Mouse (Mus musculus) embryonic facial prominence, embryonic 14.5 days (tissue): ENCODE results near the gene Tbx4. TPM values are rescaled to one million over a fixed set of nuclear protein-coding genes. Genes with fewer than 3 reads are reported as not detected.

ENCODE experiments used
- ATAC-seq: fragments of 200-750 bp; cut with Nextera tagmentation; 2 replicates; pipeline ENCODE4 v1.8.0; 2017; ENCODE audit warnings: low read depth, moderate number of reproducible peaks, moderate TSS enrichment
- DNase-seq: peaks from one replicate; pipeline ENCODE4 v3.0.0-alpha.2; 2015; ENCODE audit warnings: low spot score
- H3K27ac ChIP-seq: fragments of 300-500 bp; sonication (generic); replicated peaks from 2 replicates; pipeline ENCODE4 v1.5.1; 2014; ENCODE audit warnings: low read depth, mild to moderate bottlenecking, low read length, moderate library complexity
- H3K27me3 ChIP-seq: fragments of 300-500 bp; sonication (generic); replicated peaks from 2 replicates; pipeline ENCODE4 v1.6.1; 2014; ENCODE audit warnings: low read length; ENCODE audit not compliant: control insufficient read depth, insufficient read depth
- H3K36me3 ChIP-seq: fragments of 300-500 bp; sonication (generic); 2 replicates; pipeline ENCODE4 v1.6.1; 2014; ENCODE audit warnings: low read length, mixed read lengths; ENCODE audit not compliant: control insufficient read depth, insufficient read depth
- H3K4me1 ChIP-seq: fragments of 300-500 bp; sonication (generic); 2 replicates; pipeline ENCODE4 v1.6.1; 2014; ENCODE audit warnings: antibody characterized with exemption, low read length; ENCODE audit not compliant: control insufficient read depth, insufficient read depth
- H3K4me2 ChIP-seq: fragments of 300-500 bp; sonication (generic); 2 replicates; pipeline ENCODE4 v1.6.1; 2014; ENCODE audit warnings: low read depth, mild to moderate bottlenecking, low read length, moderate library complexity, mixed read lengths
- H3K4me3 ChIP-seq: fragments of 300-500 bp; sonication (generic); 2 replicates; pipeline ENCODE4 v1.5.1; 2014; ENCODE audit warnings: low read depth, mild to moderate bottlenecking, low read length
- H3K9ac ChIP-seq: fragments of 300-500 bp; sonication (generic); 2 replicates; pipeline ENCODE4 v1.6.1; 2014; ENCODE audit warnings: low read depth, mild to moderate bottlenecking, low read length, moderate library complexity, mixed read lengths
- H3K9me3 ChIP-seq: fragments of 300-500 bp; sonication (generic); 2 replicates; pipeline ENCODE4 v1.6.1; 2016; ENCODE audit warnings: low read length; ENCODE audit not compliant: control insufficient read depth
- WGBS: fragments of 180-500 bp; shearing (Covaris S2); extraction: QIAGEN DNeasy Blood & Tissue Kit; methylation state at CpG from one replicate; pipeline ENCODE4 v1.1.7; 2014; 5-methylcytosine and 5-hydroxymethylcytosine counted together
- polyA plus RNA-seq: library from polyadenylated mRNA; unstranded; fragments of >200 nt; fragmentation: Nextera tagmentation; extraction: Ambion mirVana; gene quantifications from 2 replicates; pipeline ENCODE4 v1.2.1, GENCODE M21; 2014

Tbx4 gene
- polyA plus RNA-seq, 1 experiment from 2014 or later, result 0.85 TPM

DNA sequence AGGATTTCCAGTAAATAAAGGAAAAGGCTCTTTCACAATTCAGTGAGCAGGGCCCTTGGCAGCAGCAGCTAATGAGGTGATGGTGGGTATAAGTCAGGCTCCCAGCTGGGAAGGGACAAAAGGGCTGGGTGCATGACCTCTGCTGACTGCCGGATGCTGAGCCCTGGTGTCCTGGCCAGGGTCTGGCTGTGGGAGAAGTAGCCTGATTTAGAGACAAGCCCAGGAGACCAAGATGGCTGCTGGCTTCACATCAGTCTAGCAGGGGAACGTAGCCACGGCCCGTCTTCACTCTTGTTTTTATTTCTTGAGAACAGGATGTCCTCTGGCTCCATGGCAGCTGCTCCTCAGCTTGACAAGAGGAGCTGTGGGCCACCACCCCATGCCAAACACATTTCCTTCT is 39.7 kb upstream of the Tbx4 start:
- Histone ChIP-seq H3K9me3 (no peaks in the 10 kb centered on the region), H3K4me2 (no peak overlapping the region), H3K36me3 (no peaks in the 10 kb centered on the region), H3K9ac (no peak overlapping the region), H3K27ac (no peak overlapping the region), H3K4me3 (no peak overlapping the region), H3K4me1 (0 out of 2 replicates have a peak, but pooled peaks cover 5% of the 10 kb centered on the region), H3K27me3 (peaks cover 4% of the 10 kb centered on the region; the same call in 1 of the 2 replicates)
- ATAC-seq, result no peak
- WGBS, result 70% methylated on average over 3 of the region's 4 CpGs
- no peak for DNase-seq

DNA sequence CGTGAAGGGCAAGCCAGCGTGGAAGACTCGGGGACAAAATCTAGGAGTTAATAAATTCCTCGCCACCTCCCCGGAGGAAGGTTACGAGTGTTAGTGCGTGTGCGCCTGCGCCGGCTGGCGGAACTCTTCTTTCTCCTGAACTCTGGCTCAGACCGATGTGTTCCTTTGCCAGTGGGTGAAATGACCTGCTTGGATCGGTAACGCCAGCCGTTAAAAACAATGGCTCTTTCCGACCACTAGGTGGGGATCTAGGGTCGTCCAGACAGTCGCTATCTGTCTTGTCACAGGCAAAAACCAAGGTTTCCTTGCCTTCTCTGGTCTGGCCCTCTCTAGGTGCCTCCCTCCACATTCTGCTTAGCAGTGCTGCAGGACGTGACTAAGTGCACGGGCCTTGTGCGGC is 37.2 kb upstream of the Tbx4 start:
- 0 out of 2 replicates have a peak, but pooled peaks cover 2% of the 10 kb centered on the region for H3K4me1 ChIP-seq
- DNase-seq (peak; percentile 93), ATAC-seq (peak; percentile 60)
- peak overlapping the region; percentile 47 for H3K9ac ChIP-seq
- no peaks in the 10 kb centered on the region for H3K27me3 ChIP-seq
- no peaks in the 10 kb centered on the region for H3K9me3 ChIP-seq
- no peak overlapping the region for H3K27ac ChIP-seq
- H3K4me2 ChIP-seq, result peak overlapping the region; percentile 63
- no peaks in the 10 kb centered on the region for H3K36me3 ChIP-seq
- H3K4me3 ChIP-seq, result peak overlapping the region; percentile 28
- WGBS, result 2% methylated on average over 21 of the region's 21 CpGs

DNA sequence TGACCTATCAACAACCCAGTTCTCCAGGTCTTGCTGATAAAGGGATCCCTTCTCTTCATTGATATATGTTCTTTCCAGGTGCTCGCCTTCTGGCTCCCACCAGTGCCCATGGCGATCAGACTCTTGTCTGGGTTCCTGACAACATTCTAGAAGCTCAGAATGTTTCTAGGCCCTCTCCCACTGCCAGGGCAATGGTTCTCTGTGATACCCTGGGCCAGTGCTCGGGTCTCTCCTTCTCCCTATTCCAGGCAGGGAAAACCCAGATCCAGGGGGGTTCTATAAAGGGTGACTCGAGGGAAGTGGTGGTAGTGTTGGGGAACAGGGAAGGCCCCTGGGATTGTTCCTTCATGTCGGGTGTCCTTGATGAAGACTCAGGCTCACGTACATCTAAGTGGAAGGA is 36.0 kb upstream of the Tbx4 start, which contains the start of gene Gm11444:
TSS of gene Gm11444 (minus strand) at position 101 of the 400 bp plus-strand sequence.
- Histone ChIP-seq H3K27me3 (no peaks in the 10 kb centered on the region), H3K4me3 (no peak within 1 kb of the TSS; the same call in 1 of the 2 replicates), H3K9me3 (no peaks in the 10 kb centered on the region), H3K4me2 (peak within 1 kb of the TSS; percentile 63; the same call in 1 of the 2 replicates), H3K36me3 (no peaks in the 10 kb centered on the region), H3K9ac (no peak within 1 kb of the TSS), H3K27ac (no peak within 1 kb of the TSS), H3K4me1 (no peaks in the 10 kb centered on the region)
- ATAC-seq, result no peak
- 84% methylated on average over 6 of the region's 6 CpGs for WGBS
- no peak for DNase-seq

DNA sequence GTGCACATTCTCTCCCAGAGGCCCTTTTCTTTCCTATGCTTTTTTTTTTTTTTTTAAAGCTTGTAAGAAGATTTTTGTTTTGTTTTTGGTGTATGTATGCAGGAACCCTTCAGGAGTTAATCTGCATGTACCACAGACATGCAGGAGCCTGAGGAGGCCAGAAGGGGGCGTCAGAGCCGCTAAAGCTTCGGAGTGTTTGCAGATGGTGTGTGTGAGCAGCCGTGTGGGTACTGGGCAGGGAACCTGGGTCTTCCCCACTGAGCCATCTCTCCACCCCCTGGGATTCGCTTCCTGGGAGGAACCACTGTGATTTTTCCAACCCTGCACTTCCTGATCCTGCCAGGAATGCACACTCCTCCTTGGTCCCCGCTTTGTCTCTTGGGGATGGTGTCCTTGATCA is 35.5 kb upstream of the Tbx4 start:
- ATAC-seq, result no peak
- H3K27me3 ChIP-seq, result no peaks in the 10 kb centered on the region

DNA sequence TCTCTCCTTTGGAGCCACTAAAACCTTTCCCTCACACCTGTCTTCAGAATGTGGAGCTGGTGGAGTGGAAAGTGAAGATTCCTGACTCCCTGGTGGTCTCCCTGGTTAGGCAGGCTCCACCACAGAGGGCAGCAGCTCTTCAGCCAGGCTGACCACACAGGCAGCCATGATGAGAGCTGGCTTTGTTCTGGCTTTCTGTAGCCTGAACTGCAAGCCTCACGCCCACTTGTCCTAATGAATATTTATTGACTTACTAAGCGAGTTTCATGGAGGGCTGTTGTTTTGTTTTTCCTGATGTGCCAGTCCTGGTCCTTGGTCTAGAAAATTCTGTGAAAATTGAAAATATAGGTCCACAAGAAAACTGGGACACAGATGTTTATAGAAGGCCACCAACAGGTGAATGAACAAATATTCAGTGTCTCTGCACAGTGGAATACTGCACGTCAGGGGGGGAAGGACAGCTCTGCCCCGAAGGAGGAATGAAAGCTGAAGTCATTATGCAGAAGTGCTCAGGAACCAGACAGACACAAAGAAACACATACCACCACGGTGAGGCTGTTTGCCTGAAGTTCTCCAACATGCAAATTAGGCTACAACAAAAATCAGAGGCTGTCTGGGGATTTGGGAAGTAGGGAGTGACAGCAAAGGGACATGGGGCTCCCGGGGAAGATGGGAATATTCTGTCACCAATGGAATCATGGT is 28.1 kb upstream of the Tbx4 start:
- Histone ChIP-seq H3K9me3 (no peaks in the 10 kb centered on the region), H3K27me3 (no peaks in the 10 kb centered on the region), H3K4me2 (no peak overlapping the region), H3K27ac (no peak overlapping the region), H3K9ac (no peak overlapping the region), H3K36me3 (no peaks in the 10 kb centered on the region), H3K4me1 (no peaks in the 10 kb centered on the region), H3K4me3 (no peak overlapping the region)
- no peak for DNase-seq
- WGBS, result 20% methylated on average over 6 of the region's 6 CpGs
- no peak for ATAC-seq

More for the DNA sequence above, 35.5 kb upstream of the Tbx4 start:
- Histone ChIP-seq H3K9me3 (no peaks in the 10 kb centered on the region), H3K27ac (no peak overlapping the region), H3K4me3 (no peak overlapping the region), H3K36me3 (no peaks in the 10 kb centered on the region), H3K4me1 (no peaks in the 10 kb centered on the region), H3K9ac (no peak overlapping the region), H3K4me2 (no peak overlapping the region)
- whole genome bisulfite sequencing, result 42% methylated on average over 6 of the region's 6 CpGs
- no peak for DNase-seq

DNA sequence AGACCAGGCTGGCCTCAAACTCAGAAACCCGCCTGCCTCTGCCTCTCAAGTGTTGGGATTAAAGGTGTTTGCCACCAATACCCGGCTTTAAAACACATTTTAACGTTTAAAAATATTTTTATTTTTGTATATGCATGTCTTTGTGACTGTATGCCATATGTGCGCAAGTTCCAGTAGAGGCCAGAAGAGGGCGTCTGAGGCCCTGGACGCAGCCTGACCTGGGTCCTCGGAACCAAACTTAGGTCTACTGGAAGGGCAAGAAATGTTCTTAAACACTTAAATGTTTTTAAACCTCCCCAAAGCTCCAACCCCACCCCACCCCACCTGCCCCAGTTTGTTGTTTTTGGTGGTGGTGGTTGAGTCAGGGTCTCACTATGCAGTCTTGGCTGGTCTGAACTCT is 21.9 kb upstream of the Tbx4 start:
- Histone ChIP-seq H3K9ac (no peak overlapping the region), H3K27ac (no peak overlapping the region), H3K36me3 (no peaks in the 10 kb centered on the region), H3K4me2 (no peak overlapping the region), H3K4me3 (no peak overlapping the region), H3K4me1 (no peaks in the 10 kb centered on the region), H3K9me3 (no peaks in the 10 kb centered on the region), H3K27me3 (no peaks in the 10 kb centered on the region)
- WGBS, result 38% methylated on average over 7 of the region's 7 CpGs
- DNase-seq (no peak), ATAC-seq (no peak)

DNA sequence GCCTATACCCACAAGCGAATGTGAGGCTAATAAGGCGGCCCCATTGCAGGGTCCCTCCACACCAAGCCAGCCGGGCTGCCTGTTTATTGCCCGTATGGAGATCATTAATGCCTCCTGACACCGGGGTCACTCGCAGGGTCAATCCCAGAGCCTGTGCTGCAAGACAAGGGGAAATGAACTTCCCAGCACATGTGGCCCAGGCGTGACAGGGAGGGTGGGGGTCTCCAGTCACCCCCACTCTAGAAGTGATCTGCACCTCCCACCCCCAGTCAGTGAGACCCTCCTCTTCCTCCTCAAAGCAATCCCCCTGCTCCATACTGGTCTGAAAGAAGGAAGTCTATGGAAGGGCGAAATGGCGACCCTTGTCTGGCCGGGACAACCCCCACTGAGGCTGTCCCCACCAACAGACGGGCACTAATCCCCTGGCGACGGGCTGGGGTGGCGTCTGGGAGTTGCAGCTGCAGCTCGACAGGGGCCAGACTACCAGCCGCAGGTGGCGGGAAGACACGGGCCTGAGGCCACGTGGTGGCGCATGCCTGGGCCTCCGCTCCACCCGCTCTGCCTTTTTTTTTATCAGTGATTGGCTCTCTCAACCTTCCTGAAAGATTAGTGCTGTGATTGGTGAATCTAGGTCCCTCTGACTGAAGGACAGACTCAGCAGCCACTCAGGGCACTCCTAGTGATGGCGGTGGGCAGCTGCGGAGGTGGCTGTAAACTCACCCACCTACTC is 10.0 kb upstream of the Tbx4 start:
- peak; percentile 57; the same call in 1 of the 2 replicates for ATAC-seq
- WGBS, result 44% methylated on average over 19 of the region's 24 CpGs

DNA sequence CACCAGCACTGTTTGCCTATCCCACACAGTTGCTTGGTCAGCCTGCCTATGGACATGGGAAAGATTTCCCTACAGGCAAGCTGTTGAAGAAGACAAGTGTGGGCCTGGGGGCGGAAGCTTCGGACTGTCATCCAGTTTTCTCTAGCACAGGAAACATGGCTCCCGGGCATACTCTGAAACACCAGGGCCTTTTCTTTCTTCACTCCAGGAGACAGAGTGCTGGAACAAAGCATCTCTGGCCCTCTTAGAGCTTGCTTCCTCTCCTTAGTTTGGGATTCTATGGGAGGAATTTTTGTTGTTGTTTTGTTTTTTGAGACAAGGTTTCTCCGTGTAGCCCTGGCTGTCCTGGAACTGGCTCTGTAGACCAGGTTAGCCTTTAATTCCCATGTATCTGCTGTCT is 1.7 kb upstream of the Tbx4 start:
- ATAC-seq (no peak), DNase-seq (no peak)
- peaks cover 55% of the 10 kb centered on the region for H3K27me3 ChIP-seq
- no peak overlapping the region for H3K4me3 ChIP-seq
- no peak overlapping the region for H3K9ac ChIP-seq
- no peaks in the 10 kb centered on the region for H3K36me3 ChIP-seq
- WGBS, result 42% methylated on average over 4 of the region's 4 CpGs
- no peaks in the 10 kb centered on the region for H3K9me3 ChIP-seq
- H3K4me1 ChIP-seq, result no peaks in the 10 kb centered on the region; the same call in 1 of the 2 replicates
- H3K27ac ChIP-seq, result no peak overlapping the region
- H3K4me2 ChIP-seq, result no peak overlapping the region

More for the DNA sequence above, 10.0 kb upstream of the Tbx4 start:
- no peaks in the 10 kb centered on the region for H3K36me3 ChIP-seq
- peak; percentile 50 for DNase-seq
- H3K4me3 ChIP-seq, result no peak overlapping the region
- H3K4me2 ChIP-seq, result peak overlapping the region; percentile 32; the same call in 1 of the 2 replicates
- no peak overlapping the region for H3K27ac ChIP-seq
- H3K9ac ChIP-seq, result no peak overlapping the region
- no peaks in the 10 kb centered on the region for H3K9me3 ChIP-seq
- no peaks in the 10 kb centered on the region for H3K4me1 ChIP-seq
- no peaks in the 10 kb centered on the region for H3K27me3 ChIP-seq
